Mouse (Mus musculus) layer of hippocampus, adult 2 months (tissue): ENCODE results near the gene Rxra. TPM values are rescaled to one million over a fixed set of nuclear protein-coding genes. Genes with fewer than 3 reads are reported as not detected.
A peak's percentile ranks its signal among the peaks of the same experiment; 100 is the strongest.

Experiments
- DNase-seq, 2 experiments: peaks; one replicate each; pipeline ENCODE4 v3.0.0; 2022; ENCODE audit warnings: low spot score in 2 of 2
- H3K27ac ChIP-seq: fragments of 200-600 bp; 2 replicates; pipeline ENCODE4 v1.8.1; 2022
- H3K4me3 ChIP-seq: fragments of 200-600 bp; 2 replicates; pipeline ENCODE4 v1.8.1; 2022; ENCODE audit warnings: mild to moderate bottlenecking
- CTCF ChIP-seq: fragments of 200-600 bp; conservative IDR thresholded peaks from 2 replicates; pipeline ENCODE4 v1.8.1; 2022; ENCODE audit warnings: antibody characterized with exemption, mild to moderate bottlenecking, moderate library complexity
- total RNA-seq, 2 experiments: library from RNA; stranded (reverse); gene quantifications; 2 replicates each; pipeline ENCODE4 v1.2.3; 2021

Rxra gene
- total RNA-seq, 2 experiments from 2014 or later = 26.9 to 29.5 TPM

DNA sequence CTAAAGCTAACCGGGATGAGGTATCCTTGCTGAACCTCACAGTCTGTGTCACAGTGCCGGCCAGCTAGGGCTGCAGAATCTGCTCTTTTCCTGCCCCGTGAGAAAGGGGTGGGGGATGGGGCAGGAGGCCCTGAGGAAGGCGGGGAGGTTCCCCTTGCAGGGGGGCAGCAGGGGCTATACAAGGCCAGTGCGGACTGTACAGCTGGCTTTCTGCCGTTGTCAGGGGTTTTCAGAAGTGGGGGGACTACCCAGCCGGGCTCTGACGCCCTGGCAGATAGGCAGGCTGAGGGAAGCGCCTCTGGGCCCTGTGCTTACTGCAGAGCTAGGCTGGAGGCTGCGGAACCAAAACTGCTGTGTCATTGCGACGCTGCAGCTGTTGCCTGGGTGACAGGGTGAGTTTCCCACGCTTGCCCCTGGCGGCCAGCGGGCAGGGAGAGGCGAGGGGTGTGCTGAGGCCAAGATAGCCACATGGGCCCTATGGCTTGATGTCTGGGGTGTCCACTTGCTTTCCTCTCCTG lies 63.9 kb downstream of the Rxra start:
- TF ChIP-seq CTCF = peak; percentile 67
- DNase-seq = peak; percentile 81 to 82
- peak overlapping the region; percentile 7; the same call in 1 of the 2 replicates for H3K4me3 ChIP-seq
- H3K27ac ChIP-seq = peak overlapping the region; percentile 90

DNA sequence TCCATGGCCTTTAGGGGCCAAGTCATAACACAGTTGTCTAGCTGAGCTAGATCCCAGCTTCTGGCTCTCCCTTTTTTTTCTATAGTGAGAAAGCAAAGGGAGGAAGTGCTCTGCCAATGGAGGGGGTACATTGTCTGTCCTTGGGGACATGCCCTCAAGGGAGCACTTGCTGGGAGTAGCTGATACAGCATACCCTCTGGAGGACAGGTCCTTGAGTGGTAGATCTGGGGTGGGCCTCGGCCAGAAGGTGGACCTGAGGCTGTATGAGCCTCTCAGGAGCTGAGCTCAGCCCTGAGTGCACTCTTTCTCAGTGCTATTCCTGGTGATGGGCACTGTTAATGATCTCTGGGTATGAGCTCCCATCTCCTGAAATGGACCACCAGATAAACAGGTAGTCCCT lies 66.9 kb downstream of the Rxra start:
- Histone ChIP-seq H3K27ac (no peak overlapping the region), H3K4me3 (no peak overlapping the region)
- no peak for DNase-seq
- TF ChIP-seq CTCF = no peak

DNA sequence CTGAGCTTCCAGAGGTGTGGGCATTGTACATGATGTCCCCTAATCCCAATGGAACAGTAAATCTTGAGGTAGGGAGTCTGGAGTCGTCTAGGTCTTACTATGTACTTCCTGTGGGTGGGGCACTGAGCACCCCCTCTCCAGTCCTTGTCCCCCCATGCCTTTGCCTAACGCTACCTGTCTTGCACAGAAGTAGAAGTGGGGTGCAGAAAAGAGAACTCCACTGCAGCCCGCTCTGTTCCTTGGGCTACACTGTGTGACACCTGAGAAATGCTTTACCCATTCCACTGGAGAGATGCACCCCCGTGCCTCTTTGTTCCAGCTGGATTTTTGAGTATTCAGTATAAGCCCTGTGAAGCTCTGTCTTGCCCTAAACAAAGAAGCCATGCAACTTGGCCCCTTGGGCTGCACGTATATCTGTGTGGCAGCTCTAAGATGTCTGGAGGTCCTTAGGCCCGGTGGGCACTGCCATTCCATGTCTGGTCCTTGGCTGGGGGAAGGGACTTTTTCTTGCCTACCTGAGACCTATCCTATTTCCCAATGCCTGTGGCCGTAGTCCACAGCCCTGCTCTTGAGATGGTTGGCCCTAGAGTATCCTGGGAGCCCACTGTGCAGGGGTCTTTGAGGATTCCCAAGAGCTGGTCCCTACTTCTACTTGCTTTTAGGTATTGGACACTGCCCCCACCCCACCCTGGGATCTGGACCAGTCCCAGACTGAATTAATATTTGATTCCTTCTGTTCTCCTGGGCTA lies 67.8 kb downstream of the Rxra start:
- 0 out of 2 replicates have a peak overlapping the region, but pooled peaks have one; percentile 37 for H3K27ac ChIP-seq
- DNase-seq = no peak
- no peak for TF ChIP-seq CTCF
- H3K4me3 ChIP-seq = no peak overlapping the region

DNA sequence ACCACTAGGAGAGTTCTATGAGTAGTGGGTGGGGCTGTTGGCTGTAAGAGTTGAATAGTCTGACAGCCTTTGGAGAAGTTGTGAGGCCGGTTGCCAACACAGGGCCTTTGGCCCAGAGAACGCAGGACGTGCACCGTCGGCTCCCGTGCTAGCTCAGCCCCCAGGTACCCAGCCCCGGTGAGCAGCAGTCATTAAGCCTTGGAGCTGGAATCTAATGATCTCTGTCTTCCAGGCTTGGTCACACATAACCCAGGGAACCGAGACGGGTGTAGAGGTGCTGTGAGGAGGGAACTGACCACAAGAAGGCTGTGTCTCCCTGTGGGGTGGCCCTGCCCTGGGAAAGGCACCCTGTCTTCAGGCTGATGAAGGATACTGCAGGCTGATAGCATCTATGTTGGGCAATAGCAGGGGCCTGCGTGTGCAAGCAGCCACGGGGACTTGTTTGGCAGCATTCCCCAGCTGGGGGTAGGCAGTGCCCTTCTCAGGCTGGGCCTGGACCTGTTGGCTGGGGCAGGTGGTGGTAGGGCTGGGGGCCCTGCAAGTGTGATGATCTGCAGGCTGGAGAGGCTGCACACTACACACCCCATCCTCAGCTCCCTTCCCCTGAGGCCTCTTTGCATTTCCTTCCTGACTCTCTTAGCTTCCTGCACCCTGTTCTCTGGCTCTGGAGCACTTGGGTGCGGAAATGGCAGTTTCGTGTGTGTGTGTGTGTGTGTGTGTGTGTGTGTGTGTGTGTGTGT lies 68.5 kb downstream of the Rxra start:
- no peak for DNase-seq
- no peak for TF ChIP-seq CTCF
- Histone ChIP-seq H3K4me3 (no peak overlapping the region), H3K27ac (peak overlapping the region; percentile 37; the same call in 1 of the 2 replicates)

DNA sequence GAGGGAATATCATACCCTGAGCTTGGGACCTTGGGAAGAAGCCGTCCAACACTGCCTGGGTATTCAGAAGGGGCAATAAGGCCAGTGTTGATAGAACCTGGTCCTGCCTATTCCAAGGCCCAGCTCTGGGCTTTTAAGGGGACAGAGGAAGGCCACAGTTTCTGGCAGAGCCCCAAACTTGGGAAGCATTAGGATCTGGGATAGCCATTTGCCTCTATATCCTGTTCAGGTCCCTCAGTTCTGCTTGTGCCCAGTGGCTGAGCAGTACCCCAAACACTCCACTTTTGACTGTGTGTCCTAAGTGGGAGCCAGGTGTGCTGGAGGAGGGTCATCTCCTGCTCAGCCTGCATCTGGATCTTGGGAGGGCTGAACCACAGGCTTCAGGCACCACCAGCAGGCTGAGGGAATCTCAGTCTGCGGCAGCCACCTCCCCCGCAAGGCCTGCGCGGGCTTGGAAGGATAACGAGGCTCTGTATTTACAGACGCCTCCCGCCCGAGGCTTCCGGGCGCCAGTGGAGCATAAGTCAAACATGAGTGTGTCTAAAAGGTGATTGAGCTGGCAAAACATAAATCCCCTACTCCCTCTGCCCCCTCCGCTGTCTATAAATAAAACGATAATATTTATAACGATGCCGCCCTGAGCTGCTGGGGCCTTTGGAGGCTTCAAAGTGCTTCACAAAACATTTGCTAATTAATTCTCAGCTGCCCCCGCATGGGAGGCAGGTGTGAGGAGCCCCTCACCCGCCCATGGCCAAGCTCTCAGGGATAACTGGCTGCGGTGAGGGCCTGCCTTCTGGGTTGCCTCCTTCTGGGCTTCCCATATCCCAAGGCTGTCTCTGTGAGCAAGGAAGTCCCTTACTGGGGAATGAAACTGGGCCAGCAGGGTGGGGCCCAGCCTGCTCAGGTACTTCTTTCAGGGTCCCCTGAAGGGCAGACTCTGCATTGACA lies 69.7 kb downstream of the Rxra start:
- TF ChIP-seq CTCF = peak; percentile 24; the same call in 1 of the 2 replicates
- DNase-seq = peak; percentile 58 to 62
- H3K4me3 ChIP-seq = no peak overlapping the region
- peak overlapping the region; percentile 70 for H3K27ac ChIP-seq

DNA sequence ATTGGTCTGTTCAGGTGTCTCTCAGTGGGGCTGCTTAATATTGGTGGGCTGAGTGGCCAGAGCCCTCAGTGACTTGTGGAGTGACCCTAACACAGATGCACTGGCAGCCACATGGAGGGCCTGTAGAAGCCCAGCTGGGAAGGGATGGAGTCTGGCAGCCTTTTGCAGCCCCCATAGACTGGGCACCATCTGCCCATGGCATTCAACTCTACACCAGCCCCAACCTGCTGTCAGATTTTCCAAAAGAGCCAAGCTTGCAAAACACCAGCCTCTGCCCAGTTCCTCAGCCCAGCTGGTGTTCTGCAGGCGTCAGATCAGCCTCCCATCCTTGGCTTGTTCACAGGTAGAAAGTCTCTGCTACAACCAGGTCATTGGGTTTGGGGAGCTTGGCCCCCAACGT lies 70.6 kb downstream of the Rxra start:
- no peak for TF ChIP-seq CTCF
- H3K27ac ChIP-seq = peak overlapping the region; percentile 70
- DNase-seq = no peak

DNA sequence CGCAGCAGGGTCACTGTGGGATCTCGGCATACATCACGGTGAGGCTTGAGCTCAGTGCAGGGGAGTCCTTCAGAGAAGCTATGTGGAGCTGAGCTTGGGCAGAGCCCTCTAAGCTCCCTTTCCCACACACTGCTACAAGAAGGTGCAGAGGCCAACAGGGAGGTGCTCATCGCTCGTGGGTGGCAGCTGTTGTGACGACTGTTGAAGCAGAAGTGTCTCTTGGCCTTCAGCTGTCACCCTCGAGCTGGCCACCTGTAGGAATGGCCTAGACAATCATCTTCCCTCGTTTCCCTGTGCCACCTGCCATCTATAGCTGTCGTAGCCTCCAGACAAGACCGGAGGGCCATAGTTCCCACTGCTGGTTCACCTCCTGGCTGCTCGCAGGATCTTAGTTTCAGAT lies 72.7 kb downstream of the Rxra start:
- TF ChIP-seq CTCF = no peak

More for the DNA sequence above, 70.6 kb downstream of the Rxra start:
- no peak overlapping the region for H3K4me3 ChIP-seq

DNA sequence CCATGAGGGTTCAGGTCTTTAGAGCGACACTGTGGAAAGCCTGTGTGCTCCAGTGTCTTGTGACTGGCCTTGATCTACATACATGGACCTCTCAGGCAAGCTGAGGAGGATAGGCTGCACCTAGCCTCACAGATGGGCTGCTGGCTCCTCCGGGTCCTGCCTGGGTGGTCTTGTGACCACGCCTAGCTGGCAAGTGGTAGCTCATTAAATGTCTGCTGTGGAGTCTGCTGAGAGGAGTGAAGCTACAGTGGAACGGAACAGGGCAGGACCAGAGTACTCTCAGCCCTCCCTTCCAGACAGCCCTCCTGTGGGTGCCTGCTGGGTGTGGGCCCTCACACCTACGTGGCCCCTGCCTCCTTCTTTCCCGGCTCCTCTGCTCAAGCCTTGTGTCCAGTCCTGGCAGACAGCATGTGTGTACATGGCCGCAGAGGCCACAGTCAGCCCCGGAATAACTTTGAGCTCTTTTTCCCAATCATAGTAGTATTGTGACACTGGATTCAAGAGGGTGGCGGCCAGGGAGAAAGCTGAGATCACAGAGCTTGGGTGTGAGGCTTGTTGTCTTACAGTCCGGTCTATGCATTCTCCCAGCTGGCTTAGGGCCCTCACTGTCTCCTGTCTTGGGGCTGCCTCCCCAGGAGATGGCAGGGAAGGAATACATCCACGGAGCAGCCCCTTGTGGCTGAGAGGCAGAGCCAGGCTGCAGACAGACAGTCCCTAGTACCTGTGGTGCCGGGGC lies 74.3 kb downstream of the Rxra start:
- no peak for DNase-seq
- no peak overlapping the region for H3K4me3 ChIP-seq
- TF ChIP-seq CTCF = 0 out of 2 replicates have a peak, but pooled peaks have one; percentile 5
- H3K27ac ChIP-seq = no peak overlapping the region

More for the DNA sequence above, 72.7 kb downstream of the Rxra start:
- no peak for DNase-seq
- no peak overlapping the region for H3K27ac ChIP-seq
- H3K4me3 ChIP-seq = no peak overlapping the region

DNA sequence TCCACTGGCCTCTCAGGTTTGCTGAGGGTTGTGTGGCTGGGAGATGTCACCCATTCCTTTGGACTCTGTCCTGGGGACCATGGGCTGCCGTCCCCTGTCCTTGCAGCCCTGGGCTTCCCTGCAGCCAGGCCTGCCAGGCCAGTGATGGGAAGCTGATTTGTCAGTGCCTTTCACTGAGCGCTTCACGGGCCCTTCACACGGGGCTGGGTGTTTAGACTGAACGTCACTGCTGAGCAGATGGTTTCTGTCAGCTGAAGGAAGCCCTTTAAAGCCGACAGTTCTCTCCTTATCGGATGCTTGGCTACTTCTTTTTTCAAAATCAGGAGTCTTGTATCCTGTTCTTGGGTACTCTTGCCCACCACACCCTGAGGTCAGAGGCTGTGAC lies 74.9 kb downstream of the Rxra start:
- no peak for DNase-seq
- TF ChIP-seq CTCF = no peak
- Histone ChIP-seq H3K4me3 (no peak overlapping the region), H3K27ac (no peak overlapping the region)

DNA sequence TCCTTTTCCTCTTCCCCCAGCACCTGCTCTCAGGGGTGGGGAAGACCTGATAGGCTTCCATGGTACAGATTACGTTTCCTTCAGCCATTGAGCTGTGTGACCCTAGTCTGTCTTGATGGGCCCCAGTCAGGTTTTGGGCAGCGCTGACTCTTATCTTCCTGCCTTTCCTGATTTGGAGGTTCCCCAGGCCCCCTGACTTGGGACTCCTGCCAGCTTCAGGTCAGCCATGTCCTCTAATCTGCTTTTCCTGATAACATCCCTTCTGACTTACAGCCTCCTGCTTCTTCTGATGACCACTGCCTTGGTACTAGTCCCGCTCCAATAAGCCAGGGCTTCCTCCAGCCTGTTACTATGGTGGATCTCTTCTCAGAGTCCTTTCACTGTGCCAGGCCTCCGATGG lies 75.6 kb downstream of the Rxra start:
- no peak for TF ChIP-seq CTCF
- Histone ChIP-seq H3K4me3 (no peak overlapping the region), H3K27ac (no peak overlapping the region)
- no peak for DNase-seq

DNA sequence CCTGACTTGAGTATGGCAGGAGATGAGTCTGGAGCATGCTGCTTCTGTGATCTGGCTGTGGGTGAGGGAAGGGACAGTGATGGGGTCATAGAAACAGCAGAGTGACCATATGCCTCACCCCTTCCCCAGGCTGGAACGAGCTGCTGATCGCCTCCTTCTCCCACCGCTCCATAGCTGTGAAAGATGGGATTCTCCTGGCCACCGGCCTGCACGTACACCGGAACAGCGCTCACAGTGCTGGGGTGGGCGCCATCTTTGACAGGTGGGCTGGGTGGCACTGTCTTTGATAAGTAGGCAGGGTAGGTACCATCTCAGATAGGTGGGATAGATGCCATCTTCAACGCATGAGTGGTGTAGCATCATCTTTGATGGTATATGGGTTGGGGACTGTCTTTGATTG lies 77.9 kb downstream of the Rxra start:
- Histone ChIP-seq H3K4me3 (no peak overlapping the region), H3K27ac (no peak overlapping the region)
- DNase-seq = no peak
- no peak for TF ChIP-seq CTCF
